Mouse (Mus musculus): ENCODE measurements around the gene Nectin2. TPM values are rescaled to one million over a fixed set of nuclear protein-coding genes. Genes with fewer than 3 reads are reported as not detected.
"Not testable (repeated sequence)": the region's sequence is repeated elsewhere in the genome, so short reads cannot be mapped to it uniquely, and the experiment has no call there.

Nectin2 gene
- polyA plus RNA-seq, 1 experiment from 2014 or later = 82.2 TPM

GRCm38 (mm10) chr7:19688101-19688500, 62.2 kb downstream of the Nectin2 start:
- no peak overlapping the region for H3K4me2 ChIP-seq (replicated peaks; ENCODE audit: low read depth)
- H3K27ac ChIP-seq (replicated peaks) = no peak overlapping the region
- no peaks in the 10 kb centered on the region for H3K36me3 ChIP-seq (ENCODE audit: control insufficient read depth, insufficient read depth, low read length)
- H3K4me1 ChIP-seq (replicated peaks; ENCODE audit: control insufficient read depth, insufficient read depth) = no peaks in the 10 kb centered on the region
- 93% methylated on average over 10 of the region's 10 CpGs for WGBS
- H3K4me3 ChIP-seq (ENCODE audit: low read depth, low read length) = no peak overlapping the region
- H3K9ac ChIP-seq (ENCODE audit: low read length) = no peak overlapping the region
- DNase-seq (ENCODE audit: low spot score) (no peak), ATAC-seq (ENCODE audit: low FRiP score, low TSS enrichment) (no peak)
- no peaks in the 10 kb centered on the region for H3K9me3 ChIP-seq (ENCODE audit: control insufficient read depth, low read length)
- TF ChIP-seq EP300 (optimal IDR thresholded peaks at IDR 0.05) = no peak
- TF ChIP-seq CTCF (IDR thresholded peaks at IDR 0.05; ENCODE audit: low read depth) = no peak
- H3K27me3 ChIP-seq (ENCODE audit: control insufficient read depth, insufficient read depth, low read length) = no peaks in the 10 kb centered on the region

- ATAC-seq (ENCODE audit: low FRiP score, low TSS enrichment) = 0 out of 2 replicates have a peak, but pooled peaks have one; percentile 8
- not testable (repeated sequence) for H3K4me3 ChIP-seq (ENCODE audit: low read depth, low read length); H3K27ac ChIP-seq (replicated peaks); H3K9ac ChIP-seq (ENCODE audit: low read length); H3K27me3 ChIP-seq (ENCODE audit: control insufficient read depth, insufficient read depth, low read length); H3K4me1 ChIP-seq (replicated peaks; ENCODE audit: control insufficient read depth, insufficient read depth); DNase-seq (ENCODE audit: low spot score); H3K36me3 ChIP-seq (ENCODE audit: control insufficient read depth, insufficient read depth, low read length); H3K9me3 ChIP-seq (ENCODE audit: control insufficient read depth, low read length); H3K4me2 ChIP-seq (replicated peaks; ENCODE audit: low read depth)
- WGBS = 48% methylated on average over 8 of the region's 8 CpGs
Observed at GRCm38 (mm10) chr7:19686927-19687583, 63.2 kb downstream of the Nectin2 start.

- H3K27ac ChIP-seq (replicated peaks) = no peak overlapping the region
- no peaks in the 10 kb centered on the region for H3K36me3 ChIP-seq (ENCODE audit: control insufficient read depth, insufficient read depth, low read length)
- WGBS = 75% methylated on average over 6 of the region's 6 CpGs
- no peaks in the 10 kb centered on the region for H3K9me3 ChIP-seq (ENCODE audit: control insufficient read depth, low read length)
- H3K9ac ChIP-seq (ENCODE audit: low read length) = no peak overlapping the region
- H3K4me1 ChIP-seq (replicated peaks; ENCODE audit: control insufficient read depth, insufficient read depth) = no peaks in the 10 kb centered on the region
- TF ChIP-seq EP300 (optimal IDR thresholded peaks at IDR 0.05) = no peak
- TF ChIP-seq CTCF (IDR thresholded peaks at IDR 0.05; ENCODE audit: low read depth) = no peak
- H3K27me3 ChIP-seq (ENCODE audit: control insufficient read depth, insufficient read depth, low read length) = no peaks in the 10 kb centered on the region
- no peak overlapping the region for H3K4me2 ChIP-seq (replicated peaks; ENCODE audit: low read depth)
- ATAC-seq (ENCODE audit: low FRiP score, low TSS enrichment) = 0 out of 2 replicates have a peak, but pooled peaks have one; percentile 34
- DNase-seq (ENCODE audit: low spot score) = no peak
- no peak overlapping the region for H3K4me3 ChIP-seq (ENCODE audit: low read depth, low read length)
Observed at GRCm38 (mm10) chr7:19686521-19686920, 63.8 kb downstream of the Nectin2 start.

- ATAC-seq (ENCODE audit: low FRiP score, low TSS enrichment) (no peak), DNase-seq (ENCODE audit: low spot score) (no peak)
- Histone ChIP-seq H3K9me3 (ENCODE audit: control insufficient read depth, low read length) (no peaks in the 10 kb centered on the region), H3K9ac (ENCODE audit: low read length) (no peak overlapping the region), H3K27me3 (ENCODE audit: control insufficient read depth, insufficient read depth, low read length) (no peaks in the 10 kb centered on the region), H3K4me3 (ENCODE audit: low read depth, low read length) (no peak overlapping the region), H3K36me3 (ENCODE audit: control insufficient read depth, insufficient read depth, low read length) (no peaks in the 10 kb centered on the region), H3K4me1 (replicated peaks; ENCODE audit: control insufficient read depth, insufficient read depth) (no peaks in the 10 kb centered on the region), H3K4me2 (replicated peaks; ENCODE audit: low read depth) (no peak overlapping the region), H3K27ac (replicated peaks) (no peak overlapping the region)
- TF ChIP-seq EP300 (optimal IDR thresholded peaks at IDR 0.05) = no peak
- no peak for TF ChIP-seq CTCF (IDR thresholded peaks at IDR 0.05; ENCODE audit: low read depth)
- WGBS = 52% methylated on average over 4 of the region's 4 CpGs
Observed at GRCm38 (mm10) chr7:19685374-19685773, 64.9 kb downstream of the Nectin2 start.

- Histone ChIP-seq H3K27ac (replicated peaks) (no peak overlapping the region), H3K4me1 (replicated peaks; ENCODE audit: control insufficient read depth, insufficient read depth) (no peaks in the 10 kb centered on the region), H3K4me3 (ENCODE audit: low read depth, low read length) (no peak overlapping the region), H3K9ac (ENCODE audit: low read length) (no peak overlapping the region), H3K4me2 (replicated peaks; ENCODE audit: low read depth) (no peak overlapping the region), H3K36me3 (ENCODE audit: control insufficient read depth, insufficient read depth, low read length) (no peaks in the 10 kb centered on the region), H3K9me3 (ENCODE audit: control insufficient read depth, low read length) (no peaks in the 10 kb centered on the region), H3K27me3 (ENCODE audit: control insufficient read depth, insufficient read depth, low read length) (no peaks in the 10 kb centered on the region)
- DNase-seq (ENCODE audit: low spot score) (no peak), ATAC-seq (ENCODE audit: low FRiP score, low TSS enrichment) (no peak)
- 84% methylated on average over 6 of the region's 6 CpGs for WGBS
- TF ChIP-seq EP300 (optimal IDR thresholded peaks at IDR 0.05) (no peak), CTCF (IDR thresholded peaks at IDR 0.05; ENCODE audit: low read depth) (no peak)
Observed at GRCm38 (mm10) chr7:19683771-19684201, 66.5 kb downstream of the Nectin2 start.

GRCm38 (mm10) chr7:19682979-19683378, 67.3 kb downstream of the Nectin2 start:
- Histone ChIP-seq H3K4me3 (ENCODE audit: low read depth, low read length) (no peak overlapping the region), H3K9me3 (ENCODE audit: control insufficient read depth, low read length) (no peaks in the 10 kb centered on the region), H3K36me3 (ENCODE audit: control insufficient read depth, insufficient read depth, low read length) (no peaks in the 10 kb centered on the region), H3K9ac (ENCODE audit: low read length) (no peak overlapping the region), H3K27ac (replicated peaks) (no peak overlapping the region), H3K27me3 (ENCODE audit: control insufficient read depth, insufficient read depth, low read length) (no peaks in the 10 kb centered on the region), H3K4me1 (replicated peaks; ENCODE audit: control insufficient read depth, insufficient read depth) (no peaks in the 10 kb centered on the region), H3K4me2 (replicated peaks; ENCODE audit: low read depth) (no peak overlapping the region)
- no peak for ATAC-seq (ENCODE audit: low FRiP score, low TSS enrichment)
- no peak for DNase-seq (ENCODE audit: low spot score)
- no peak for TF ChIP-seq CTCF (IDR thresholded peaks at IDR 0.05; ENCODE audit: low read depth)
- no peak for TF ChIP-seq EP300 (optimal IDR thresholded peaks at IDR 0.05)
- 55% methylated on average over 3 of the region's 3 CpGs for WGBS
